Mouse (Mus musculus): Measurements from ENCODE around the gene Zfp106.

DNA sequence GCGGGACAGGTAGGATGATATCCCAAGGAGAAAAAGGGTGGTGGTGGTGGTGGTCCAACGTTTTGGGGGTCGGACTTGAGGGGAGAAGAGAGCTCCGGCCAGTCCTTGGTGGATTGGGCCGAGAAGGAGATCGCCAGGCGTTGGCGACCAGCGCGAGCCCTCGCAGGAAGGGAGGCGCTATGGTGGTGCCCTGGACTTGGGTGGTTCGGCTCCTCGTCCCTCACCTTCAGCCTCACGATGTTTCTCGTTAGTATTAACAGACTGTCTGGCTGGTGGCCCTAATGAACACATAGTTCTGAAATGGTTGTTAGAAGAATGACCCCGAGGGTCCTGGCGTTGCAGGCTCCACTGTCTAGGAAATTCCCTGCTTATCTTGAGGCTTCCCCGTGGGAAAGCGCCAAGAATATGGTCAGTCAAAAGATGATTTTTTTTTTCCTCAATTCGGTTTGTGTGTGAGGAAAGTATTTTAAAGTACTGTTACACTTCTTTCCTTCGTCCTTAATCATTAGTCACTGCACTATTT lies 4.2 kb upstream of the Zfp106 start:
- TF ChIP-seq POLR2A (IDR thresholded peaks at IDR 0.05; ENCODE audit: control insufficient read depth, extremely low read depth, insufficient read depth, low read length, poor library complexity) (no peak), CTCF (IDR thresholded peaks at IDR 0.05; ENCODE audit: borderline replicate concordance, control insufficient read depth, extremely low read depth, insufficient read depth, low read length, poor library complexity) (no peak; the same call in 1 of the 2 replicates)
